Mouse (Mus musculus) thymus, postnatal 36 days (tissue): Measurements from ENCODE around the gene Golph3.
"Not testable (repeated sequence)": the region's sequence is repeated elsewhere in the genome, so short reads cannot be mapped to it uniquely, and the experiment has no call there.

Experiments used
- DNase-seq, 2 experiments: peaks; one replicate each; pipeline ENCODE4 v3.0.0; 2022; ENCODE audit warnings: mixed read lengths in 2 of 2

Gene Golph3

GRCm38 (mm10) chr15:12360519-12361212, 39.4 kb downstream of the Golph3 start:
- DNase-seq, result no peak

GRCm38 (mm10) chr15:12362001-12362700, 40.9 kb downstream of the Golph3 start:
- DNase-seq, result no peak

GRCm38 (mm10) chr15:12362701-12363040, 41.4 kb downstream of the Golph3 start:
- no peak for DNase-seq

GRCm38 (mm10) chr15:12364096-12364495, 42.8 kb downstream of the Golph3 start:
- DNase-seq, result no peak

- DNase-seq, result no peak
These were observed 44.3 kb downstream of the Golph3 start for GRCm38 (mm10) chr15:12365416-12366071.

- DNase-seq, result no peak
These were observed 44.8 kb downstream of the Golph3 start for GRCm38 (mm10) chr15:12366072-12366469.

- not testable (repeated sequence) for DNase-seq
These were observed 45.5 kb downstream of the Golph3 start for GRCm38 (mm10) chr15:12366580-12367305.

- DNase-seq, result no peak
These were observed 46.2 kb downstream of the Golph3 start for GRCm38 (mm10) chr15:12367306-12368080.

GRCm38 (mm10) chr15:12368357-12368756, 47.1 kb downstream of the Golph3 start:
- no peak for DNase-seq

- DNase-seq, result no peak
These were observed 47.6 kb downstream of the Golph3 start for GRCm38 (mm10) chr15:12368850-12369249.

GRCm38 (mm10) chr15:12370096-12370495, 48.8 kb downstream of the Golph3 start:
- no peak for DNase-seq

- peak; percentile 66 to 70 for DNase-seq
These were observed 49.9 kb downstream of the Golph3 start for GRCm38 (mm10) chr15:12371183-12371582.

GRCm38 (mm10) chr15:12373496-12373895, 52.2 kb downstream of the Golph3 start:
- no peak for DNase-seq

- no peak for DNase-seq
These were observed 52.7 kb downstream of the Golph3 start for GRCm38 (mm10) chr15:12373918-12374317.

GRCm38 (mm10) chr15:12374916-12375315, 53.7 kb downstream of the Golph3 start:
- DNase-seq, result peak in 1 of 2 experiments; percentile 23

- DNase-seq, result peak; percentile 86 to 88
These were observed 54.5 kb downstream of the Golph3 start for GRCm38 (mm10) chr15:12375641-12376311.

- peak in 1 of 2 experiments; percentile 15 for DNase-seq
These were observed 55.3 kb downstream of the Golph3 start for GRCm38 (mm10) chr15:12376491-12377069.

- no peak for DNase-seq
These were observed 56.5 kb downstream of the Golph3 start for GRCm38 (mm10) chr15:12377800-12378199.

- no peak for DNase-seq
These were observed 58.8 kb downstream of the Golph3 start for GRCm38 (mm10) chr15:12380057-12380456.

- peak; percentile 72 to 74 for DNase-seq
These were observed 59.3 kb downstream of the Golph3 start for GRCm38 (mm10) chr15:12380548-12380947.

- DNase-seq, result no peak
These were observed 63.4 kb downstream of the Golph3 start for GRCm38 (mm10) chr15:12384679-12385078.
